Mouse (Mus musculus): ENCODE measurements around the gene Mmrn2. TPM values are rescaled to one million over a fixed set of nuclear protein-coding genes. Genes with fewer than 3 reads are reported as not detected.
"Not testable (repeated sequence)": the region's sequence is repeated elsewhere in the genome, so short reads cannot be mapped to it uniquely, and the experiment has no call there.

Mmrn2 gene
- total RNA-seq, 1 experiment from 2014 or later, result not detected

- ATAC-seq (replicated peaks; ENCODE audit: low read depth, poor library complexity, severe bottlenecking), result no peak
These were observed 24.0 kb downstream of the Mmrn2 start for GRCm38 (mm10) chr14:34399301-34399700.

GRCm38 (mm10) chr14:34400021-34400420 lies 24.8 kb downstream of the Mmrn2 start:
- ATAC-seq (replicated peaks; ENCODE audit: low read depth, poor library complexity, severe bottlenecking), result no peak

GRCm38 (mm10) chr14:34401135-34401534 lies 25.9 kb downstream of the Mmrn2 start:
- ATAC-seq (replicated peaks; ENCODE audit: low read depth, poor library complexity, severe bottlenecking), result peak; percentile 100

- no peak for ATAC-seq (replicated peaks; ENCODE audit: low read depth, poor library complexity, severe bottlenecking)
These were observed 27.6 kb downstream of the Mmrn2 start for GRCm38 (mm10) chr14:34402871-34403270.

GRCm38 (mm10) chr14:34403424-34403823 lies 28.2 kb downstream of the Mmrn2 start:
- ATAC-seq (replicated peaks; ENCODE audit: low read depth, poor library complexity, severe bottlenecking), result no peak

GRCm38 (mm10) chr14:34410716-34411115 lies 35.5 kb downstream of the Mmrn2 start:
- ATAC-seq (replicated peaks; ENCODE audit: low read depth, poor library complexity, severe bottlenecking), result no peak

- ATAC-seq (replicated peaks; ENCODE audit: low read depth, poor library complexity, severe bottlenecking), result no peak
These were observed 37.1 kb downstream of the Mmrn2 start for GRCm38 (mm10) chr14:34412164-34412896.

- ATAC-seq (replicated peaks; ENCODE audit: low read depth, poor library complexity, severe bottlenecking), result not testable (repeated sequence)
These were observed 41.7 kb downstream of the Mmrn2 start for GRCm38 (mm10) chr14:34416946-34417345.

- ATAC-seq (replicated peaks; ENCODE audit: low read depth, poor library complexity, severe bottlenecking), result no peak
These were observed 42.2 kb downstream of the Mmrn2 start for GRCm38 (mm10) chr14:34417501-34417900.

GRCm38 (mm10) chr14:34421078-34421477 lies 45.8 kb downstream of the Mmrn2 start:
- no peak for ATAC-seq (replicated peaks; ENCODE audit: low read depth, poor library complexity, severe bottlenecking)

GRCm38 (mm10) chr14:34428274-34428673 lies 53.0 kb downstream of the Mmrn2 start:
- ATAC-seq (replicated peaks; ENCODE audit: low read depth, poor library complexity, severe bottlenecking), result no peak

GRCm38 (mm10) chr14:34429069-34429468 lies 53.8 kb downstream of the Mmrn2 start:
- ATAC-seq (replicated peaks; ENCODE audit: low read depth, poor library complexity, severe bottlenecking), result no peak

GRCm38 (mm10) chr14:34440526-34441066 lies 65.3 kb downstream of the Mmrn2 start:
- ATAC-seq (replicated peaks; ENCODE audit: low read depth, poor library complexity, severe bottlenecking), result no peak

GRCm38 (mm10) chr14:34442531-34442930 lies 67.3 kb downstream of the Mmrn2 start:
- no peak for ATAC-seq (replicated peaks; ENCODE audit: low read depth, poor library complexity, severe bottlenecking)

- no peak for ATAC-seq (replicated peaks; ENCODE audit: low read depth, poor library complexity, severe bottlenecking)
These were observed 69.1 kb downstream of the Mmrn2 start for GRCm38 (mm10) chr14:34444368-34444767.

- no peak for ATAC-seq (replicated peaks; ENCODE audit: low read depth, poor library complexity, severe bottlenecking)
These were observed 69.7 kb downstream of the Mmrn2 start for GRCm38 (mm10) chr14:34444924-34445323.

GRCm38 (mm10) chr14:34445348-34445747 lies 70.1 kb downstream of the Mmrn2 start:
- no peak for ATAC-seq (replicated peaks; ENCODE audit: low read depth, poor library complexity, severe bottlenecking)

GRCm38 (mm10) chr14:34446624-34447023 lies 71.4 kb downstream of the Mmrn2 start:
- no peak for ATAC-seq (replicated peaks; ENCODE audit: low read depth, poor library complexity, severe bottlenecking)

- ATAC-seq (replicated peaks; ENCODE audit: low read depth, poor library complexity, severe bottlenecking), result no peak
These were observed 72.4 kb downstream of the Mmrn2 start for GRCm38 (mm10) chr14:34447659-34448058.

- no peak for ATAC-seq (replicated peaks; ENCODE audit: low read depth, poor library complexity, severe bottlenecking)
These were observed 73.1 kb downstream of the Mmrn2 start for GRCm38 (mm10) chr14:34448398-34448797.

- ATAC-seq (replicated peaks; ENCODE audit: low read depth, poor library complexity, severe bottlenecking), result no peak
These were observed 74.5 kb downstream of the Mmrn2 start for GRCm38 (mm10) chr14:34449807-34450206.

GRCm38 (mm10) chr14:34450451-34450850 lies 75.2 kb downstream of the Mmrn2 start:
- ATAC-seq (replicated peaks; ENCODE audit: low read depth, poor library complexity, severe bottlenecking), result no peak

Data from common myeloid progenitor, adult 5-6 weeks (primary cell).